Mouse (Mus musculus) thymus, adult 2 months (tissue): ENCODE data around the gene Bok.

Source experiments
- CTCF ChIP-seq: fragments of 200-500 bp; IDR thresholded peaks from 2 replicates; pipeline ENCODE4 v1.5.1; 2012; ENCODE audit warnings: mild to moderate bottlenecking, control low read depth, low read length, moderate library complexity, borderline replicate concordance; ENCODE audit not compliant: control insufficient read depth, poor library complexity, insufficient read depth; ENCODE audit errors: extremely low read depth
- POLR2A ChIP-seq: fragments of 200-500 bp; IDR thresholded peaks from 2 replicates; pipeline ENCODE4 v1.6.1; 2012; ENCODE audit warnings: mild to moderate bottlenecking, low read length, control low read depth, moderate library complexity; ENCODE audit not compliant: control insufficient read depth, poor library complexity, insufficient read depth; ENCODE audit errors: extremely low read depth

DNA sequence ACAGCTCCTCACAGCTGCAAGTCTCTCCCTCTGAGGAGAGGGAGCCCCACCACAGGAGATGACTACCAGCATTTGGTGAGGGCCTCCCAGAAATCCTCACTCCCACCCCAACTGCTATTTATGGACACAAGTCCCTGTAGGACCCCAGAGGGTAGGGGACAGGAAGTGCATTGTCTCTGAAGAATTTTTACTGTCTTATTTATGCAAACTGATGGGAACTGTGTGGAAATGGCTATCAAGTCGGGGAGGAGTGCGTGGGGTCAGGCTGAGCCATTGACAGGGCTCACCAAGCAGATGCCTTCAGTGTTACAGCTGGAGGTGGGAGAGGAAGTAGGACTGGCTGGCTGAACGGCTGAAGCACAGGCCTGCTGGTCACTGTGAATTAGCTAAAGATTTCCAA lies 11.9 kb downstream of the Bok start:
- TF ChIP-seq CTCF (no peak), POLR2A (no peak)
